Mouse (Mus musculus) limb, embryonic 11.5 days (tissue): ENCODE measurements around the gene Stard10. TPM values are rescaled to one million over a fixed set of nuclear protein-coding genes. Genes with fewer than 3 reads are reported as not detected.

Experiments used
- ATAC-seq: fragments of 200-750 bp; cut with Nextera tagmentation; 2 replicates; pipeline ENCODE4 v1.8.0; 2017; ENCODE audit warnings: low read depth; ENCODE audit not compliant: insufficient number of reproducible peaks, low FRiP score, low TSS enrichment
- DNase-seq: peaks from one replicate; pipeline ENCODE4 v3.0.0-alpha.2; 2015; ENCODE audit warnings: low spot score
- H3K27ac ChIP-seq: fragments of 300-500 bp; sonication (generic); replicated peaks from 2 replicates; pipeline ENCODE4 v1.5.1; 2014; ENCODE audit warnings: low read depth, mild to moderate bottlenecking, low read length
- H3K27me3 ChIP-seq: fragments of 300-500 bp; sonication (generic); 2 replicates; pipeline ENCODE4 v1.6.1; 2014; ENCODE audit warnings: mild to moderate bottlenecking, low read length, mixed read lengths; ENCODE audit not compliant: control insufficient read depth, insufficient read depth
- H3K36me3 ChIP-seq: fragments of 300-500 bp; sonication (generic); 2 replicates; pipeline ENCODE4 v1.6.1; 2014; ENCODE audit warnings: mild to moderate bottlenecking, low read length, moderate library complexity, mixed read lengths; ENCODE audit not compliant: control insufficient read depth, insufficient read depth
- H3K4me1 ChIP-seq: fragments of 300-500 bp; sonication (generic); 2 replicates; pipeline ENCODE4 v1.6.1; 2014; ENCODE audit warnings: low read length, mixed read lengths; ENCODE audit not compliant: control insufficient read depth, insufficient read depth
- H3K4me2 ChIP-seq: fragments of 300-500 bp; sonication (generic); 2 replicates; pipeline ENCODE4 v1.6.1; 2014; ENCODE audit warnings: low read depth, mild to moderate bottlenecking, moderate library complexity; ENCODE audit not compliant: severe bottlenecking
- H3K4me3 ChIP-seq: fragments of 300-500 bp; sonication (generic); 2 replicates; pipeline ENCODE4 v1.5.1; 2014; ENCODE audit warnings: low read depth, low read length
- H3K9ac ChIP-seq: fragments of 300-500 bp; sonication (generic); 2 replicates; pipeline ENCODE4 v1.6.1; 2014; ENCODE audit warnings: mild to moderate bottlenecking, low read length
- H3K9me3 ChIP-seq: fragments of 300-500 bp; sonication (generic); 2 replicates; pipeline ENCODE4 v1.6.1; 2016; ENCODE audit warnings: low read length; ENCODE audit not compliant: control insufficient read depth
- WGBS: fragments of 180-500 bp; shearing (Covaris S2); extraction: QIAGEN DNeasy Blood & Tissue Kit; methylation state at CpG from one replicate; pipeline ENCODE4 v1.1.7; 2014; 5-methylcytosine and 5-hydroxymethylcytosine counted together
- polyA plus RNA-seq: library from polyadenylated mRNA; unstranded; fragments of >200 nt; fragmentation: Nextera tagmentation; extraction: Ambion mirVana; gene quantifications from 2 replicates; pipeline ENCODE4 v1.2.1, GENCODE M21; 2014

The Stard10 gene
- polyA plus RNA-seq, 1 experiment from 2014 or later: 17.8 TPM

DNA sequence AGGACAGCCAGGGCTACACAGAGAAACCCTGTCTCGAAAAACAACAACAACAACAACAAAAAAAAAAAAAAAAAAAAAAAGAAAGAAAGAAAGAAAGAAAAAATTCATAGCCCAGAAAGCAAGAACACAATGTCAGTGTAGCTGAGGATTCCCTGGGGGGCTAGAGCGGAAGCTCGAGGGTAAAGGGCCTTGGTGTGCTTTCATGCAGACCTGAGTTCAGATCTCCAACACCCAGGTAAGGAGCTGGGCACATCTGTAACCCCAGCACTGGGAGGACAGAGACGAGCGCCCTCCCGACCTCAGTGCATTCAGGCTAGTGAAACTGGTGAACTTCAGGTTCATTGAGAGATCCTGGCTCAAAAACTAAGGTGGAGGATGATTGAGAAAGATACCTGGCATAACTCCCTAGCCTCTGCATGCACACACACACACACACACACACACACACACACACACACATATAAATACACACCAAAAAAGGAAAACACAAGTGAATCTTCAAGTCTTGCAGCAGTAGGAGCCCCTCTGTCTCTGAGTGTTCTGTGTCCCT is 38.7 kb downstream of the Stard10 start:
- Histone ChIP-seq H3K9me3 (no peaks in the 10 kb centered on the region), H3K4me2 (no peak overlapping the region), H3K9ac (no peak overlapping the region), H3K4me1 (peaks cover 3% of the 10 kb centered on the region; the same call in 1 of the 2 replicates), H3K4me3 (no peak overlapping the region), H3K27ac (no peak overlapping the region), H3K36me3 (no peaks in the 10 kb centered on the region), H3K27me3 (no peaks in the 10 kb centered on the region)
- 92% methylated on average over 6 of the region's 6 CpGs for WGBS
- ATAC-seq (no peak), DNase-seq (no peak)

DNA sequence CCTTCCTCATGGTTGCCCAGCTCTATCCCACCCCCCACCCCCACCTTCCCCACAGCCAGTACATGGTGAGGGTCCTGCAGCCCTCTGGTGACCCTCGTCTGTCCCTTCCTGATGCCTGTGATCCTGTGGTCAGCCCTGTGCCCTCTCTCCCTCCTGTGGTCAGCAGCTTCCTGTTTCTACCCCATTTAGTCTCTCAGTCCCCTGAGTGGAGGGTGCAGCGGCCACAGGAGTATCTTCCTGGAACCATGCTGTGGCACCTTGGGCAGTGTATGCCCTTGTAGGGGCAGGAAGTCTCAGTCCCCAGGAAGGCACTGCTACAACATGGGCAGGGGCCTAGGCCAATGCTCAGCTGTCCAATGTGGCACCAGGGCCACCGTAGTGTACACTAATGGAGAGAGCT is 40.0 kb downstream of the Stard10 start:
- Histone ChIP-seq H3K27ac (no peak overlapping the region), H3K4me3 (no peak overlapping the region), H3K9me3 (no peaks in the 10 kb centered on the region), H3K4me2 (no peak overlapping the region), H3K9ac (no peak overlapping the region), H3K36me3 (no peaks in the 10 kb centered on the region), H3K27me3 (no peaks in the 10 kb centered on the region), H3K4me1 (peaks cover 3% of the 10 kb centered on the region; the same call in 1 of the 2 replicates)
- DNase-seq (no peak), ATAC-seq (no peak)
- 66% methylated on average over 3 of the region's 3 CpGs for WGBS

DNA sequence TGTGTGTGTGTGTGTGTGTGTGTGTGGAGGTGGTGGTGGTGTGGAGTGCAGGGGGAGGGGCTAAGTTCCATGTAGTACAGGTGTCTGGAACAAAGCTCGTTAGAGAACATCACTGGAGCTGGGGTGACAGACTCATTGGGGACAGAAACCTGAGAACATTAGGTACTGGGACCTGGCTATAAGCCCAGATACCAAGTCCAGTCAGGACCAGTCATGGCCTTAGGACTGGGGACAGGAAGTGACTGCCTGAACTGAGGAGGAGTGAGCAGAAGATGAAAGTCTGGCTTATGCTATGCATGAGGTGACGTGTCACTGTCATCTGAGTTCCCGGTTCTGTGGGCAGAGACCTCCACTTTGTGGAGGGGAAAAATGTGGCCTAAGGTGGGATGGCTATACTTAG is 43.5 kb downstream of the Stard10 start:
- Histone ChIP-seq H3K9me3 (no peaks in the 10 kb centered on the region), H3K4me2 (no peak overlapping the region), H3K27me3 (no peaks in the 10 kb centered on the region), H3K27ac (no peak overlapping the region), H3K4me3 (no peak overlapping the region), H3K9ac (no peak overlapping the region), H3K4me1 (peaks cover 3% of the 10 kb centered on the region; the same call in 1 of the 2 replicates), H3K36me3 (no peaks in the 10 kb centered on the region)
- ATAC-seq: no peak
- DNase-seq: no peak
- 79% methylated on average over 3 of the region's 3 CpGs for WGBS

DNA sequence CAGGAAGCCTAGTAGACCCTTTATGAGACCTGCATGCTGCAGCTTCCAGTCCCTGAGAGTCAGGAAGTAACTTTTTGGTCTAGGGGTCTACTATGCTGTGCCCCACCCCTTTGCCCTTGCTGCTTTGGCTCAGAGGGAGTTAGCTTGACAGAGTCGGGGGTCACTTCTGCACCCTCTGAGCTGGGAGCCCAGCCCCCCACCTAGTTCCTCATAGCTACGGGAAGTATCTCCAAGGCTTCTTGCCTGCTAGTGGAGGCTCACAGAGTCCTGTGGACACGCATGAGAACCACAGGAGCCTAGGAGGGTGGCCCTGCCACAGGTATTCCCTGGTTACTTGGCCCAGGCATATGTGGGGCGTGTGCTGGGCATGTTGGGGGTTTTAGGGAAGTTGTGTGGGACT is 44.1 kb downstream of the Stard10 start:
- Histone ChIP-seq H3K9me3 (no peaks in the 10 kb centered on the region), H3K4me3 (no peak overlapping the region), H3K27ac (no peak overlapping the region), H3K9ac (no peak overlapping the region), H3K36me3 (no peaks in the 10 kb centered on the region), H3K4me2 (no peak overlapping the region), H3K27me3 (no peaks in the 10 kb centered on the region), H3K4me1 (peaks cover 3% of the 10 kb centered on the region; the same call in 1 of the 2 replicates)
- ATAC-seq (no peak), DNase-seq (no peak)
- 90% methylated on average over 4 of the region's 4 CpGs for WGBS

DNA sequence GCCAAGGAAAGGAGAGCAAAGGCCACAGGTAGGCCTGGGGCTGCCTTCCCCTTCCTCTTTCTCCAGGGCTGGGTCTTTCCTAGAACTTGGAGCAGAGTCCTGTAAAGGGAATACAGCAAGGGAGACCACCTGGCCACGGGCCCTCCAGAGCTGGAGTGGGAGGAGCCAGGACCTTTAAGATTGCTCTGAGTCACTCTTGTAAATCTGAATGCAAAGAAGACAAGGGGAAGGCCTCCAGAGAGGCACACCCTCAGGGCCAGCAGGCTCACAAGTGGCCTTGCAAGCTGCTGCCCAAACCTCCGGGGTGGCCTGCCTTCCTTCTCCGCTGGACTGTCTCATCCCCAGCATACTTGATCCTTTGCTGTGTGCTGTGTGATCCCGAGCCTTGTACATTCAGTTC is 44.9 kb downstream of the Stard10 start:
- Histone ChIP-seq H3K4me1 (peaks cover 3% of the 10 kb centered on the region; the same call in 1 of the 2 replicates), H3K27ac (no peak overlapping the region), H3K4me3 (no peak overlapping the region), H3K9ac (peak overlapping the region; percentile 17; the same call in 1 of the 2 replicates), H3K36me3 (no peaks in the 10 kb centered on the region), H3K9me3 (no peaks in the 10 kb centered on the region), H3K4me2 (no peak overlapping the region), H3K27me3 (no peaks in the 10 kb centered on the region)
- ATAC-seq (no peak), DNase-seq (no peak)
- WGBS: 61% methylated on average over 4 of the region's 4 CpGs

DNA sequence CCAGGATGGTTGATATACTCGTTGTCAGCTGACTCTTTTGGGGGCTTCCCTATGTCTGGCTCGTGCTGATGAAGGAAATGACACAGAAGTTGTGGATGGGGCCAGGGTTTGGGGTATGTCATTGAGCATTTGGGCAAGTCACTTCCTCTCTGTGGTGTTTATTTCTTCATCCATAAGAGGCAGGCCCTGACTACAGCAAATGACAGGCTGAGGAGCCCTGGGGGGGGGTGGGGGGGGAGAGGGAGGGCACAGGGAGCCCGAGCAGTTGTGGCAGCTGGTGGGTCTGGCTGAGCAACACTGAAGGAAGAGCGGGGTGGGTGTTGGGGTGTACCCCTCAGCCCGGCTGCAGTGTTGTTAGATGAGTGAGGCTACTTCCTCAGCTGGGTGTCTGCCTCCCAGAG is 45.9 kb downstream of the Stard10 start:
- Histone ChIP-seq H3K4me2 (no peak overlapping the region), H3K9me3 (no peaks in the 10 kb centered on the region), H3K4me1 (no peaks in the 10 kb centered on the region), H3K27ac (no peak overlapping the region), H3K9ac (no peak overlapping the region), H3K36me3 (no peaks in the 10 kb centered on the region), H3K4me3 (no peak overlapping the region), H3K27me3 (no peaks in the 10 kb centered on the region)
- no peak for ATAC-seq
- WGBS: 79% methylated on average over 5 of the region's 5 CpGs
- no peak for DNase-seq

DNA sequence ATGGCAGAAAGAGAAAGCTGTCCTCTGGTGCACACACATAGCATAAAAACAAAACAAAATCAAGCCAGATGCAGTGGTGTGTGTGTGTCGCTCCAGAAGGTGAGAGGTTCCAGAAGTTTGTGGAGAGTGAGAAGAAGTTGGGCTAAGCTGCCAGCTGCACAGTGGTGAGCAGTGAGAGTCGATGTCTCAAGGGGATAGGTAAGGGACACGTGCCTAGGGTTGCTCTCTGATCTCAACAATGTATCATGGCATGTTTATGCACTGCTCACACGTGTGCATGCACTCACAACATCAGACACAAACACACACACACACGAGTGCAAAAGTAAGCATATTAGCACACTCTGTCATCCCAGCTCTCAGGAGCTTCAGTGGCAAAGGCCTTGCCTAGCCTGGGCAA is 47.0 kb downstream of the Stard10 start:
- Histone ChIP-seq H3K4me2 (no peak overlapping the region), H3K27me3 (no peaks in the 10 kb centered on the region), H3K9me3 (no peaks in the 10 kb centered on the region), H3K27ac (no peak overlapping the region), H3K4me3 (no peak overlapping the region), H3K4me1 (no peaks in the 10 kb centered on the region), H3K9ac (no peak overlapping the region), H3K36me3 (no peaks in the 10 kb centered on the region)
- ATAC-seq (no peak), DNase-seq (no peak)
- 84% methylated on average over 5 of the region's 5 CpGs for WGBS

DNA sequence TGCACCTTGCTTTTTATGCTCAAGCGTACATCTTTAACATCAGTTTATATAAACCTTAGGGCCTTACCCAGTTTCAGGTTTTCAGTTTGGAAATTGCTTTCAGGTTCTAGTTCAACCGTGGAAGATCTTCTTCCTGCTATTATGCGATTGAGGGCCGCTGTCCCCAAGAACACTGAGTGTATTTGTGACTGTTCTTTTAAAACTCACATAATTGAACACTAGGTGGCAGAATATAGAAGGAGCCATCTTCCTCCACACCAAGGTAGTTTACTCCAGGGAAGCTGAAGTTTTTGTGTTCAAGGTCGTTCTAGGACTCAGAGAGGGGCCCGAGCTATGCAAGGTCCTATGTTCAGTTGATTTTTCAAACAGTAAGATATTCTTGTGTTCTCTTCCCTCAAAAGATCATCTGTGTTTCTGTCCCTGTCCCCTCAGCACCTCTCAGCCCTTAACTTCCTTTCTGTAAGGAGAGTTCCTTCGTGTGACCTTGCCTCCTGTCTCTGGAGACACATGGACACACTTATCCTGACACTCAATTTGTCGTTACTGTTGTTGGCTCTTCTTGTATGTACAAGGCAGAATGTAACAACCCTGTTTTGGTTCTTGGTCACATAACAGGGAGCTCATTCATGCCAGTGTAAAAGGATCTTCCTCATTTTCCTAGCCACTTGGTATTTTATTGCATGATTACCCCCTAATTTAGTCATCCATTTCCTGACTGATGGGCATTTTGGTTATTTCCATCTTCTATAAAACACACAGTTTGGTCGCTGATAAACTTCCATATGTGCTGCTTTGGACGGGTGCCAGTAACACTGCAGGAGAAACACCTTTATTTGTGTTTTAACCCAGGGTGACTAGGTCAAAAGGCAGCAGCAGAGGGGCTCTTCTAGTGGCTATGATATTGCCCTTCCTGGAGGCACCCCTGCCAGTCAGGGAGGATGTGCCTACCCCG is 51.3 kb downstream of the Stard10 start:
- H3K9ac ChIP-seq: no peak overlapping the region
- 67% methylated on average over 11 of the region's 11 CpGs for WGBS
- ATAC-seq (no peak), DNase-seq (no peak)
- H3K36me3 ChIP-seq: no peaks in the 10 kb centered on the region
- H3K27ac ChIP-seq: no peak overlapping the region
- no peak overlapping the region for H3K4me2 ChIP-seq
- no peaks in the 10 kb centered on the region for H3K27me3 ChIP-seq
- H3K4me1 ChIP-seq: no peaks in the 10 kb centered on the region
- H3K9me3 ChIP-seq: no peaks in the 10 kb centered on the region
- no peak overlapping the region for H3K4me3 ChIP-seq
